Mouse (Mus musculus) forebrain, embryonic 16.5 days (tissue): Measurements from ENCODE around the gene Trpc3. TPM values are rescaled to one million over a fixed set of nuclear protein-coding genes. Genes with fewer than 3 reads are reported as not detected.

Experiments
- polyA plus RNA-seq: library from polyadenylated mRNA; unstranded; fragments of >200 nt; fragmentation: Nextera tagmentation; extraction: Ambion mirVana; gene quantifications from 2 replicates; pipeline ENCODE4 v1.2.1, GENCODE M21; 2015

Gene Trpc3
- polyA plus RNA-seq, 1 experiment from 2014 or later: 3.6 TPM

Other genes with a start within 250 kb of the Trpc3 start
- 54.3 and 72.7 TPM in 2 replicates for gene Anxa5, start 214.3 kb downstream of the Trpc3 start, polyA plus RNA-seq
- 0.27 TPM in 1 of 2 replicates, not detected in the other for gene 1810062G17Rik, start 214.2 kb downstream of the Trpc3 start, polyA plus RNA-seq
- 0.39 TPM in 2 replicates for gene Gm11549, start 168.4 kb downstream of the Trpc3 start, polyA plus RNA-seq
- gene Exosc9, start 137.6 kb downstream of the Trpc3 start, polyA plus RNA-seq: 86.9 and 91.6 TPM in 2 replicates
- 75.6 and 94.1 TPM in 2 replicates for gene Ccna2, start 118.0 kb downstream of the Trpc3 start, polyA plus RNA-seq
- gene Bbs7, start 76.7 kb downstream of the Trpc3 start, polyA plus RNA-seq: 21.3 and 21.8 TPM in 2 replicates
- gene 4932438A13Rik, start 172.9 kb upstream of the Trpc3 start, polyA plus RNA-seq: 79.1 and 92.5 TPM in 2 replicates